In the genomic region with DNA sequence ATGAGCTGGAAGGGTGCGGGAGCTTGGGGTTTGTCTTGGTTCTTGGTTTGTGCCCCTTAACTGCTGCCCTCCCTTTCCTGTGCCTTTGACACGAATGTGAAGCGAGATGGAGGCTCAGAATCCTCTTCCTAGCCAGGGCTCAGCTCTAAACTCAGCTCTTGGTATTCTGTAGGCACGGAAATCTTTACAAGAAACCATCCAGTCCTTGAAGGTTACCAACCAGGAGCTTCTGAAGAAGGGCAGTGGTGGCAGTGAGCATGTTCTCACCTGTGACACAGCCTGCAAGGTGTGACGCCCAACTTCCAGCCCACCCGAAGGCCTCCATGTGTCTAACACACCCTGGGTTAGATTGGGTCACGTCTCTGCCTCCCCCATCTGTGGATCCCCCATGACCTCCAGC, we compare ENCODE assay signal across 16 mouse cellular contexts.
"Had no signal": no experiment of that assay in that cellular context is flagged by ENCODE, and none has a peak within 500 bp of the region (broad histone marks: within the 10 kb centered on the region; RNA-seq: fewer than 3 reads in every experiment).

No protein-coding gene starts in this region.

- DNase-seq: heart, postnatal 10 days; heart, postnatal 14 days; heart, postnatal 36 days; heart, postnatal 4 days; kidney, adult 11 months; kidney, adult 18-20 months; kidney, adult 2 months; kidney, adult 8-10 months; kidney, adult 9 months; kidney, postnatal 10 days; kidney, postnatal 14 days; kidney, postnatal 25 days; kidney, postnatal 36 days; kidney, postnatal 4 days; layer of hippocampus, adult 9-11 months; layer of hippocampus, postnatal 36 days had no signal
